Mouse (Mus musculus) lung, adult 10 weeks (tissue): ENCODE measurements around the gene Fam124b. TPM values are rescaled to one million over a fixed set of nuclear protein-coding genes. Genes with fewer than 3 reads are reported as not detected.

Experiments used
- polyA plus RNA-seq: library from polyadenylated mRNA; stranded (reverse); fragments of 350-450 nt; fragmentation: Illumina TruSeq; extraction: RNeasy Lipid Tissue Mini Kit (QIAGEN cat#74804); gene quantifications from one replicate; pipeline ENCODE4 v1.2.3, GENCODE M21; 2014; ENCODE audit warnings: low read depth, low replicate concordance; ENCODE audit not compliant: insufficient read depth

The Fam124b gene
- polyA plus RNA-seq, result 0.61 TPM

DNA sequence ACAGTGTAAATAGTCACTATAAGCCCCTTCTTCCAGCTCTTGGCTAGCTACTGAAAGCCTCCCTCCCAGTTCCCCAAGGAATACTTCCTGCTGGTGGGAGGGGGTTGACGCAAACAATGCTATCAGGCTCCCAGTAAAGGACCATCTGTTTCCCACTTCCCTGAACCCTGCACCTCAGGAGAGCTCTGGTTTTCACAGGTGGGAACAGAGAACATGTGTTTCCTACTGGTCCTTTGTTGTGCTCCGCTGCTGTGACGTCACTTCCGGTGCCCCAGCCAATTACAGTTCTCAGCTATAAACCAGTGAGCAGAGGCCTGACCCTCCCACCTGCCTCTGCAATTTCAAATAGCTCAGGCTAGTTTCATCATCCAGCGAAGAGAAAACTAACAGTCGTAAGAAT, at the start of gene Fam124b:
Fam124b (minus strand) TSS at position 206 of the 400 bp plus-strand sequence.

Other genes starting within 250 kb of the Fam124b start
- 43.0 TPM for gene Cul3, start 122.0 kb upstream of the Fam124b start, polyA plus RNA-seq
- gene Gm45261, start 243.0 kb upstream of the Fam124b start, polyA plus RNA-seq, result not detected